Mouse (Mus musculus) left cerebral cortex, postnatal 4 days (tissue): ENCODE measurements around the gene Slc28a3. TPM values are rescaled to one million over a fixed set of nuclear protein-coding genes. Genes with fewer than 3 reads are reported as not detected.

Source experiments
- DNase-seq: peaks from one replicate; pipeline ENCODE4 v3.0.0-alpha.2; 2022
- intact Hi-C: fragments of 180-260 bp; cut with DNase I; formaldehyde crosslinking; loops from one replicate; pipeline ENCODE4 v1.15.1; 2025
- total RNA-seq, 2 experiments: library from RNA; stranded (reverse); gene quantifications; 2 replicates each; pipeline ENCODE4 v1.2.3; 2021

Slc28a3 gene
- total RNA-seq, 2 experiments from 2014 or later, result 0.24 TPM; not detected in 1

GRCm38 (mm10) chr13:58534216-58534841 is 76.3 kb downstream of the Slc28a3 start:
- intact Hi-C loops, result no loop called here
- DNase-seq, result no peak

GRCm38 (mm10) chr13:58524581-58524980 is 86.1 kb downstream of the Slc28a3 start:
- no peak for DNase-seq
- intact Hi-C loops, result no loop called here

- no peak for DNase-seq
Observed at GRCm38 (mm10) chr13:58523761-58524117, 86.9 kb downstream of the Slc28a3 start.

GRCm38 (mm10) chr13:58523011-58523760 is 87.5 kb downstream of the Slc28a3 start:
- DNase-seq, result no peak
- intact Hi-C loops, result no loop called here

More at GRCm38 (mm10) chr13:58523761-58524117, 86.9 kb downstream of the Slc28a3 start:
- intact Hi-C loops, result no loop called here

- intact Hi-C loops, result no loop called here
- no peak for DNase-seq
Observed at GRCm38 (mm10) chr13:58521331-58522030, 89.2 kb downstream of the Slc28a3 start.

GRCm38 (mm10) chr13:58520580-58521330 is 89.9 kb downstream of the Slc28a3 start:
- DNase-seq, result no peak
- intact Hi-C loops, result no loop called here

GRCm38 (mm10) chr13:58520028-58520427 is 90.6 kb downstream of the Slc28a3 start:
- intact Hi-C loops, result no loop called here
- no peak for DNase-seq

- DNase-seq, result no peak
- intact Hi-C loops, result no loop called here
Observed at GRCm38 (mm10) chr13:58516277-58516676, 94.4 kb downstream of the Slc28a3 start.

GRCm38 (mm10) chr13:58515635-58516034 is 95.0 kb downstream of the Slc28a3 start:
- intact Hi-C loops, result no loop called here
- no peak for DNase-seq

GRCm38 (mm10) chr13:58514147-58514727 is 96.4 kb downstream of the Slc28a3 start:
- DNase-seq, result no peak
- intact Hi-C loops, result no loop called here

- no peak for DNase-seq
- intact Hi-C loops, result no loop called here
Observed at GRCm38 (mm10) chr13:58511926-58512325, 98.8 kb downstream of the Slc28a3 start.

GRCm38 (mm10) chr13:58511248-58511647 is 99.4 kb downstream of the Slc28a3 start:
- intact Hi-C loops, result no loop called here
- DNase-seq, result no peak

- intact Hi-C loops, result no loop called here
- DNase-seq, result no peak
Observed at GRCm38 (mm10) chr13:58509241-58509640, 101.4 kb downstream of the Slc28a3 start.

- DNase-seq, result no peak
- intact Hi-C loops, result no loop called here
Observed at GRCm38 (mm10) chr13:58503610-58504009, 107.1 kb downstream of the Slc28a3 start.

GRCm38 (mm10) chr13:58497809-58498208 is 112.9 kb downstream of the Slc28a3 start:
- DNase-seq, result no peak
- intact Hi-C loops, result no loop called here

Other genes with a start within 250 kb of the Slc28a3 start
- gene 2210016F16Rik, start 225.7 kb downstream of the Slc28a3 start, total RNA-seq, result 1 to 10 TPM; 7.1 to 8.0 TPM
- gene Rmi1, start 208.6 kb downstream of the Slc28a3 start, total RNA-seq, result 10 to 100 TPM; 12.1 to 13.8 TPM
- 100 to 1,000 TPM; 907 to 963 TPM for gene Hnrnpk, start 207.5 kb downstream of the Slc28a3 start, total RNA-seq
- gene Ntrk2, start 195.7 kb upstream of the Slc28a3 start, total RNA-seq, result 100 to 1,000 TPM; 288 to 312 TPM